Mouse (Mus musculus): ENCODE data around the gene Baz2a.
A peak's percentile ranks its signal among the peaks of the same experiment; 100 is the strongest.
"Not testable (repeated sequence)": the region's sequence is repeated elsewhere in the genome, so short reads cannot be mapped to it uniquely, and the experiment has no call there.

Baz2a gene

DNA sequence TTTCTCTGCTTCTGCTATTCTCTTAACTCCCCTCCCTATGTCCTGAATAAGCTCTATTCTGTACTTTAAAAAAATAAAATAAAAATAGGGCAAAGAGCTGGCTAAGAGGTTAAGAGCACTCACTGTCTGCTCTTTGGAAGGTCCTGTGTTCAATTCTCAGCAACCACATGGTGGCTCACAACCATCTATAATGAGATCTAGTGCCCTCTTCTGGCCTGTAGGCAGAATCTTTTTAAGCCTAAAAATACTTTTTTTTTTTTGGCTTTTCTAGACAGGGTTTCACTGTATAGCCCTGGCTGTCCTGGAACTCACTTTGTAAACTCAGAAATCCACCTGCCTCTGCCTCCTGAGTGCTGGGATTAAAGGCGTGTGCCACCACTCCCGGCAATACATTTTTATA is 20.9 kb upstream of the Baz2a start:
- Histone ChIP-seq H3K4me1 (replicated peaks; ENCODE audit: low read depth, low read length) (peaks cover 65% of the 10 kb centered on the region), H3K36me3 (ENCODE audit: insufficient read depth, low read length) (peaks cover 100% of the 10 kb centered on the region)
- peak; percentile 36 for TF ChIP-seq CTCF (conservative IDR thresholded peaks at IDR 0.05; ENCODE audit: low read length)
- not testable (repeated sequence) for H3K4me3 ChIP-seq (replicated peaks; ENCODE audit: low read length); H3K9me3 ChIP-seq (ENCODE audit: low read length); H3K27me3 ChIP-seq (ENCODE audit: insufficient read depth, low read length)

GRCm38 (mm10) chr10:128078269-128078668 is 13.1 kb upstream of the Baz2a start:
- Histone ChIP-seq H3K4me1 (replicated peaks; ENCODE audit: low read depth, low read length) (peaks cover 32% of the 10 kb centered on the region), H3K36me3 (ENCODE audit: insufficient read depth, low read length) (peaks cover 50% of the 10 kb centered on the region)
- H3K9me3 ChIP-seq (ENCODE audit: low read length); H3K4me3 ChIP-seq (replicated peaks; ENCODE audit: low read length); H3K27me3 ChIP-seq (ENCODE audit: insufficient read depth, low read length): not testable (repeated sequence)

GRCm38 (mm10) chr10:128080496-128080895 is 10.9 kb upstream of the Baz2a start:
- TF ChIP-seq POU5F1 (IDR thresholded peaks at IDR 0.05; ENCODE audit: borderline replicate concordance, low read length) = no peak
- TF ChIP-seq NANOG (IDR thresholded peaks at IDR 0.05; ENCODE audit: borderline replicate concordance, low read length) = no peak
- peak; percentile 26 for TF ChIP-seq CTCF (conservative IDR thresholded peaks at IDR 0.05; ENCODE audit: low read length)
- H3K27me3 ChIP-seq (ENCODE audit: insufficient read depth, low read length) = no peaks in the 10 kb centered on the region
- H3K36me3 ChIP-seq (ENCODE audit: insufficient read depth, low read length) = peaks cover 46% of the 10 kb centered on the region
- no peak overlapping the region for H3K4me3 ChIP-seq (replicated peaks; ENCODE audit: low read length)
- no peaks in the 10 kb centered on the region for H3K9me3 ChIP-seq (ENCODE audit: low read length)
- peaks cover 36% of the 10 kb centered on the region for H3K4me1 ChIP-seq (replicated peaks; ENCODE audit: low read depth, low read length)

DNA sequence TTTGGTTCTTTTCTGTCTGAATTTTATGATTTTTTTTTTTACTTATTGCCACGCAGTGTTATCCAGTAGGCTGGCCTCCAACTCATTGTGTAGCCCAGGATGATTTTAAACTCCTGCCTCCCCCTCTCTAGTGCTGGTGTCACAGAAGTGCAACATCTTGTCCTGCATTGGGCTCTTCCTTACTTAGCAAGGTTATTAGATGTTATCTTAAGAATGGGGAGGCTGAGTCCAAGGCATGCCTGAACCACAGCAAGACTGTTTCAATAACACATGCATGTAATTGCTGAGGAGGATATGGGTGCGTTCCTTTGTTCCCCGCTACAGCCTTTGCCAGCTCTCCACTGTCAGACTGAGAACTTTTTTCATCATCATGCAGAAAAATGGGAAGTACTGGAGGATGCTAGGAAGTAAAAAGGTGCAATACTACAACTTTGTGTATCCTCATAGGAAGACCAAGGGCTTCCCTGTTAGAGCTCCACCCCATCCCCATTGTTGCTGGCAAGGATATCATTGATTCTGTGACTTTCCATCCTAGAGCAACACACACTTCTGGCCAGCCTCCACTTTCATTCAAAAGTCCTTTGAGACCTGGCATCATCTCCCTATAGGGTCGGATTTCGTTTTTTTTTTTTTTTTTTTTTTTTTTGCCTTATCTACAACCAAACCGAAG is 9.4 kb upstream of the Baz2a start:
- no peaks in the 10 kb centered on the region for H3K27me3 ChIP-seq (ENCODE audit: insufficient read depth, low read length)
- H3K4me1 ChIP-seq (replicated peaks; ENCODE audit: low read depth, low read length) = peaks cover 49% of the 10 kb centered on the region
- no peak for TF ChIP-seq NANOG (IDR thresholded peaks at IDR 0.05; ENCODE audit: borderline replicate concordance, low read length)
- no peak for TF ChIP-seq CTCF (conservative IDR thresholded peaks at IDR 0.05; ENCODE audit: low read length)
- TF ChIP-seq POU5F1 (IDR thresholded peaks at IDR 0.05; ENCODE audit: borderline replicate concordance, low read length) = no peak
- no peaks in the 10 kb centered on the region for H3K9me3 ChIP-seq (ENCODE audit: low read length)
- peak overlapping the region; percentile 99 for H3K4me3 ChIP-seq (replicated peaks; ENCODE audit: low read length)
- H3K36me3 ChIP-seq (ENCODE audit: insufficient read depth, low read length) = peaks cover 51% of the 10 kb centered on the region

DNA sequence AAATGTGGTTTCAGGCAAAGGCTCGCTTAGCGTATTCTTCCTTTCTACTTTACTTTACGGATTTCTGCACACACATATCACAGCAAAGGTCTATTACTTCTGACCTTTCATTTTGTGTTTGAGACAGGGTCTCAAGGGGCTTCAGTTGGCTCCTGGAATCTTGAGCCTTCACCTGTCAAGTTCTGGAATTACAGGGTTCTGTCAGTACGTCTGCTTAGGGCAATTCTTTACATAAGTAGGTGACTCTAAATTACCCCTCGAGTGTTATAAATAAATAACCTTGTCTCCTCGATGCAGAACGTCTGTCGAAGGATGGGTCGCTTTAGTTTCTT is 8.9 kb upstream of the Baz2a start:
- no peaks in the 10 kb centered on the region for H3K9me3 ChIP-seq (ENCODE audit: low read length)
- H3K4me3 ChIP-seq (replicated peaks; ENCODE audit: low read length) = peak overlapping the region; percentile 99
- TF ChIP-seq CTCF (conservative IDR thresholded peaks at IDR 0.05; ENCODE audit: low read length) (no peak), POU5F1 (IDR thresholded peaks at IDR 0.05; ENCODE audit: borderline replicate concordance, low read length) (no peak), NANOG (IDR thresholded peaks at IDR 0.05; ENCODE audit: borderline replicate concordance, low read length) (no peak)
- peaks cover 45% of the 10 kb centered on the region for H3K4me1 ChIP-seq (replicated peaks; ENCODE audit: low read depth, low read length)
- H3K36me3 ChIP-seq (ENCODE audit: insufficient read depth, low read length) = peaks cover 51% of the 10 kb centered on the region
- no peaks in the 10 kb centered on the region for H3K27me3 ChIP-seq (ENCODE audit: insufficient read depth, low read length)

DNA sequence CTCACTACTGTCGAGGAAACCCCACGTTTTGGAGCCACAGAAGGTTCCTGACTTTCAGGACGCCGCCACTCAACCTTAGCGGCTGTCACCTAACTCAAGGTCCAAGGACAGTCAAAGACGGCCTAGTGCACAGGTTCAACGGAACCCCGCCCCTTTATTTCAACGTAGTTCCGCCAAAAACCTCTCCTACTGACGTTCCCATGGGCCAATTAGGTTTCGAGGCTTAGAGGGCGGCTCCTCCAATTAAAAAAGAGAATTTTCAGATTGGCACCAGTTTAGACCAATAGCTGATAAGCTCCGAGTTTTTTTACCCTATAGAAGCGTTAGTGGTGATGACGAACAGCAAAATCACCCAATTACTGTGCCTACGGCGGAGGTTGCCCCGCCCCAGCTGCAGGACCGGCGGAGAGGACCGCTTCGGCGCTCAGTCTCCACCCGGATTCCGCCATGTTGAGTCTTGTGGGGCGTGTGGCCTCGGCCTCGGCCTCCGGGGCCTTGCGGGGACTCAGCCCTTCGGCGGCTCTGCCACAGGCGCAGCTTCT is 8.4 kb upstream of the Baz2a start, which contains the start of gene Atp5b:
Gene Atp5b, plus strand, starts transcription at position 394 of the 542 bp plus-strand sequence.
- no peaks in the 10 kb centered on the region for H3K27me3 ChIP-seq (ENCODE audit: insufficient read depth, low read length)
- H3K36me3 ChIP-seq (ENCODE audit: insufficient read depth, low read length) = peaks cover 51% of the 10 kb centered on the region
- no peak for TF ChIP-seq CTCF (conservative IDR thresholded peaks at IDR 0.05; ENCODE audit: low read length)
- no peak for TF ChIP-seq NANOG (IDR thresholded peaks at IDR 0.05; ENCODE audit: borderline replicate concordance, low read length)
- no peak for TF ChIP-seq POU5F1 (IDR thresholded peaks at IDR 0.05; ENCODE audit: borderline replicate concordance, low read length)
- peaks cover 45% of the 10 kb centered on the region for H3K4me1 ChIP-seq (replicated peaks; ENCODE audit: low read depth, low read length)
- H3K4me3 ChIP-seq (replicated peaks; ENCODE audit: low read length) = peak within 1 kb of the TSS; percentile 99
- no peaks in the 10 kb centered on the region for H3K9me3 ChIP-seq (ENCODE audit: low read length)

- no peaks in the 10 kb centered on the region for H3K9me3 ChIP-seq (ENCODE audit: low read length)
- no peaks in the 10 kb centered on the region for H3K27me3 ChIP-seq (ENCODE audit: insufficient read depth, low read length)
- peak overlapping the region; percentile 99 for H3K4me3 ChIP-seq (replicated peaks; ENCODE audit: low read length)
- TF ChIP-seq CTCF (conservative IDR thresholded peaks at IDR 0.05; ENCODE audit: low read length) = no peak
- no peak for TF ChIP-seq NANOG (IDR thresholded peaks at IDR 0.05; ENCODE audit: borderline replicate concordance, low read length)
- TF ChIP-seq POU5F1 (IDR thresholded peaks at IDR 0.05; ENCODE audit: borderline replicate concordance, low read length) = no peak
- H3K4me1 ChIP-seq (replicated peaks; ENCODE audit: low read depth, low read length) = peaks cover 47% of the 10 kb centered on the region
- peaks cover 55% of the 10 kb centered on the region for H3K36me3 ChIP-seq (ENCODE audit: insufficient read depth, low read length)
These were observed 7.7 kb upstream of the Baz2a start for GRCm38 (mm10) chr10:128083688-128084087.

- H3K36me3 ChIP-seq (ENCODE audit: insufficient read depth, low read length) = peaks cover 55% of the 10 kb centered on the region
- peaks cover 48% of the 10 kb centered on the region for H3K4me1 ChIP-seq (replicated peaks; ENCODE audit: low read depth, low read length)
- TF ChIP-seq NANOG (IDR thresholded peaks at IDR 0.05; ENCODE audit: borderline replicate concordance, low read length) = no peak
- no peak for TF ChIP-seq CTCF (conservative IDR thresholded peaks at IDR 0.05; ENCODE audit: low read length)
- no peak for TF ChIP-seq POU5F1 (IDR thresholded peaks at IDR 0.05; ENCODE audit: borderline replicate concordance, low read length)
- no peaks in the 10 kb centered on the region for H3K27me3 ChIP-seq (ENCODE audit: insufficient read depth, low read length)
- H3K9me3 ChIP-seq (ENCODE audit: low read length) = no peaks in the 10 kb centered on the region
- peak overlapping the region; percentile 99 for H3K4me3 ChIP-seq (replicated peaks; ENCODE audit: low read length)
These were observed 7.2 kb upstream of the Baz2a start for GRCm38 (mm10) chr10:128084160-128084559.

GRCm38 (mm10) chr10:128086391-128086790 is 5.0 kb upstream of the Baz2a start:
- Histone ChIP-seq H3K4me1 (replicated peaks; ENCODE audit: low read depth, low read length) (peaks cover 59% of the 10 kb centered on the region), H3K4me3 (replicated peaks; ENCODE audit: low read length) (peak overlapping the region; percentile 99; the same call in 1 of the 2 replicates), H3K27me3 (ENCODE audit: insufficient read depth, low read length) (no peaks in the 10 kb centered on the region), H3K36me3 (ENCODE audit: insufficient read depth, low read length) (peaks cover 69% of the 10 kb centered on the region), H3K9me3 (ENCODE audit: low read length) (no peaks in the 10 kb centered on the region)
- TF ChIP-seq NANOG (IDR thresholded peaks at IDR 0.05; ENCODE audit: borderline replicate concordance, low read length) = no peak
- no peak for TF ChIP-seq POU5F1 (IDR thresholded peaks at IDR 0.05; ENCODE audit: borderline replicate concordance, low read length)
- TF ChIP-seq CTCF (conservative IDR thresholded peaks at IDR 0.05; ENCODE audit: low read length) = peak; percentile 65

GRCm38 (mm10) chr10:128087216-128087615 is 4.2 kb upstream of the Baz2a start:
- peaks cover 59% of the 10 kb centered on the region for H3K4me1 ChIP-seq (replicated peaks; ENCODE audit: low read depth, low read length)
- peaks cover 69% of the 10 kb centered on the region for H3K36me3 ChIP-seq (ENCODE audit: insufficient read depth, low read length)
- H3K27me3 ChIP-seq (ENCODE audit: insufficient read depth, low read length); H3K9me3 ChIP-seq (ENCODE audit: low read length); H3K4me3 ChIP-seq (replicated peaks; ENCODE audit: low read length): not testable (repeated sequence)
